ENCODE assay signal across 19 mouse cellular contexts in genomic region chr12:34472542-34472941, GRCm38 (mm10).
DNase-seq lines count a peak whose midpoint lies in the region; ATAC-seq and TF ChIP-seq lines count a peak whose summit lies in the region.
"Had no signal": no experiment of that assay in that cellular context is flagged by ENCODE, and none has a peak within 500 bp of the region (broad histone marks: within the 10 kb centered on the region; RNA-seq: fewer than 3 reads in every experiment).

No protein-coding gene starts in this region.

- H3K36me3 ChIP-seq in kidney, postnatal 0 days (ENCODE audit: insufficient read depth, low read length) = no peaks in the 10 kb centered on the region
- no peaks in the 10 kb centered on the region for H3K36me3 ChIP-seq in midbrain, embryonic 11.5 days (ENCODE audit: control insufficient read depth, insufficient read depth, low read length)
- H3K36me3 ChIP-seq in midbrain, embryonic 10.5 days = no peaks in the 10 kb centered on the region
- H3K36me3 ChIP-seq: hindbrain, embryonic 12.5 days; intestine, embryonic 15.5 days had no signal

- no peaks in the 10 kb centered on the region for H3K4me1 ChIP-seq in kidney, postnatal 0 days (replicated peaks; ENCODE audit: insufficient read depth, low read length)
- H3K4me1 ChIP-seq in midbrain, embryonic 11.5 days (ENCODE audit: control insufficient read depth, insufficient read depth, low read length) = no peaks in the 10 kb centered on the region
- no peaks in the 10 kb centered on the region for H3K4me1 ChIP-seq in midbrain, embryonic 10.5 days
- H3K4me1 ChIP-seq: hindbrain, embryonic 12.5 days; intestine, embryonic 15.5 days had no signal

- TF ChIP-seq CTCF in gastrocnemius, adult 2 months (IDR thresholded peaks at IDR 0.05) = no peak
- TF ChIP-seq CTCF in kidney, postnatal 0 days (IDR thresholded peaks at IDR 0.05; ENCODE audit: low read depth) = no peak

- ATAC-seq in kidney, postnatal 0 days (replicated peaks; ENCODE audit: low FRiP score, low read depth) = no peak
- ATAC-seq in midbrain, embryonic 11.5 days (ENCODE audit: low FRiP score) = no peak
- ATAC-seq: intestine, embryonic 15.5 days; lung, postnatal 0 days had no signal

- peak overlapping the region; percentile 74 for H3K27ac ChIP-seq in gastrocnemius, adult 2 months
- no peak overlapping the region for H3K27ac ChIP-seq in kidney, postnatal 0 days
- H3K27ac ChIP-seq in midbrain, embryonic 11.5 days (ENCODE audit: low read depth, low read length) = no peak overlapping the region
- no peak overlapping the region for H3K27ac ChIP-seq in midbrain, embryonic 10.5 days (replicated peaks)
- H3K27ac ChIP-seq: hindbrain, embryonic 12.5 days; intestine, embryonic 15.5 days; stomach, postnatal 0 days had no signal

- no peak overlapping the region for H3K9ac ChIP-seq in kidney, postnatal 0 days (ENCODE audit: low read depth, low read length)
- no peak overlapping the region for H3K9ac ChIP-seq in midbrain, embryonic 11.5 days (ENCODE audit: low read length)
- H3K9ac ChIP-seq: hindbrain, embryonic 12.5 days; intestine, embryonic 15.5 days had no signal

- H3K4me3 ChIP-seq in gastrocnemius, adult 2 months = peak overlapping the region; percentile 59
- no peak overlapping the region for H3K4me3 ChIP-seq in kidney, postnatal 0 days (replicated peaks; ENCODE audit: low read depth, low read length)
- no peak overlapping the region for H3K4me3 ChIP-seq in midbrain, embryonic 11.5 days (ENCODE audit: low read depth, low read length)
- H3K4me3 ChIP-seq in midbrain, embryonic 10.5 days = no peak overlapping the region
- H3K4me3 ChIP-seq: hindbrain, embryonic 12.5 days; intestine, embryonic 15.5 days had no signal

- H3K27me3 ChIP-seq in kidney, postnatal 0 days (ENCODE audit: insufficient read depth, low read length) = no peaks in the 10 kb centered on the region
- H3K27me3 ChIP-seq in midbrain, embryonic 11.5 days (ENCODE audit: control insufficient read depth, insufficient read depth, low read length) = no peaks in the 10 kb centered on the region
- H3K27me3 ChIP-seq in midbrain, embryonic 10.5 days (ENCODE audit: low read depth, poor library complexity, severe bottlenecking) = no peaks in the 10 kb centered on the region
- H3K27me3 ChIP-seq: hindbrain, embryonic 12.5 days; intestine, embryonic 15.5 days had no signal

- no peaks in the 10 kb centered on the region for H3K9me3 ChIP-seq in kidney, postnatal 0 days (replicated peaks; ENCODE audit: low read length)
- no peaks in the 10 kb centered on the region for H3K9me3 ChIP-seq in midbrain, embryonic 11.5 days (ENCODE audit: control insufficient read depth, low read length)
- H3K9me3 ChIP-seq in midbrain, embryonic 10.5 days (replicated peaks) = no peaks in the 10 kb centered on the region
- H3K9me3 ChIP-seq: hindbrain, embryonic 12.5 days; intestine, embryonic 15.5 days had no signal

- WGBS in kidney, postnatal 0 days = 9% methylated on average over 4 of the region's 4 CpGs
- 69% methylated on average over 4 of the region's 4 CpGs for WGBS in midbrain, embryonic 11.5 days
- 64% methylated on average over 4 of the region's 4 CpGs for WGBS in midbrain, embryonic 10.5 days

- intact Hi-C loops in gastrocnemius, adult 2 months (cut with DNase I) = loop anchor here (5.0 kb wide), 1 partner anchor 55 kb away; no protein-coding TSS in a partner anchor

- no peak overlapping the region for H3K4me2 ChIP-seq in kidney, postnatal 0 days (ENCODE audit: low read length)
- H3K4me2 ChIP-seq in midbrain, embryonic 11.5 days = no peak overlapping the region
- H3K4me2 ChIP-seq: hindbrain, embryonic 12.5 days; intestine, embryonic 15.5 days had no signal

- peak; percentile 22 for DNase-seq in gastrocnemius, adult 2 months
- no peak for DNase-seq in gastrocnemius, postnatal 25 days
- peak; percentile 23 for DNase-seq in kidney, postnatal 0 days (ENCODE audit: low spot score)
- no peak for DNase-seq in kidney, postnatal 14 days
- DNase-seq in midbrain, embryonic 11.5 days (ENCODE audit: low spot score, missing footprints) = peak; percentile 35
- no peak for DNase-seq in midbrain, embryonic 10.5 days (ENCODE audit: low spot score)
- no peak for DNase-seq in ovary, postnatal 14 days (ENCODE audit: low spot score)
- no peak for DNase-seq in adrenal gland, postnatal 10 days
- DNase-seq: adrenal gland, postnatal 25 days; gastrocnemius, postnatal 36 days; kidney, postnatal 4 days; liver; midbrain, embryonic 14.5 days; right cerebral cortex, postnatal 14 days; thymus, postnatal 14 days had no signal

Comparison
In these comparisons a context has a peak if more than half of its experiments do, and no peak if none do; other contexts are left out.
1. DNase-seq: peak in gastrocnemius, adult 2 months (single experiment), kidney, postnatal 0 days (single experiment) and midbrain, embryonic 11.5 days (single experiment); none in gastrocnemius, postnatal 25 days (single experiment), kidney, postnatal 14 days (single experiment), midbrain, embryonic 10.5 days (single experiment), ovary, postnatal 14 days (single experiment) and adrenal gland, postnatal 10 days (single experiment).